Mouse (Mus musculus): ENCODE results near the gene Negr1.

Gene Negr1

GRCm38 (mm10) chr3:156690059-156690605 lies 128.5 kb downstream of the Negr1 start:
- no peak for DNase-seq (ENCODE audit: low read depth, low spot score)

DNA sequence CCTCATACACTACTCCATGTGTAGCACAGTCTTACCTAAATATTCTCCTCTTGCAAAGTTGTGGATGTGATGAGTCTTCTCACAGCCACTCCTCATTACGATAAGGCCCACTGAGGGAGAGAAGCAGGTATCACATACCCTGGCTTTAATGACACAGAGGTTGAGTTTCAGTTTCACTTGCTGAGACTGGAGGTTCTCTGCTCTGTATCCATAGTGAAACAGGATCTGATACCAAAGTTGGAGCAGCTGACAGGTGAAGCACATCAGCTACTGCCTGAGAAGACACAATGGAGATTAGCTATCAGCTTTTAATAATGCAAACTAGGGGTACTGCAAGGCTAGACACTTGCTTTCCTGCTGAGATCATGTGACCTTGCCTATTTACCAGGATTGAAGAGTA lies 137.1 kb downstream of the Negr1 start:
- DNase-seq (ENCODE audit: low read depth, low spot score): no peak

DNA sequence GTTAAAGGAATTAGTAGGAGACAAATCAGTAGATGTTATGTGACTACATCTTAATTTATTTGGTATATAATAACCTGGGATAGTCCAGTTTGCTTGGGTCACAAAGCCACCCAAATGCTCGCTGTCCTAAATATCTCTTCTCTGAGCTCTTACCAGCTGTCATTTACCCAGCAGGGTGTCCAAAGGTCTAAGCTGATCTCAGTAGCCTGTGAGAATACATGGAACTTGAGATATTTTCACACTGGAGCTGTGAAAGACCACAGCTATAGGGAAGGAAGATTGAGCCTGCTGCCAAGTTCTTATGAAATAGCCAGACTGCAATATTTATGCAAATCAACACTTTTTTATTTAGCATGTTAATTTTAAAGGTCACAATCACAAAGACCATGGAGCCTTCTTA lies 141.6 kb downstream of the Negr1 start:
- DNase-seq (ENCODE audit: low read depth, low spot score): no peak

DNA sequence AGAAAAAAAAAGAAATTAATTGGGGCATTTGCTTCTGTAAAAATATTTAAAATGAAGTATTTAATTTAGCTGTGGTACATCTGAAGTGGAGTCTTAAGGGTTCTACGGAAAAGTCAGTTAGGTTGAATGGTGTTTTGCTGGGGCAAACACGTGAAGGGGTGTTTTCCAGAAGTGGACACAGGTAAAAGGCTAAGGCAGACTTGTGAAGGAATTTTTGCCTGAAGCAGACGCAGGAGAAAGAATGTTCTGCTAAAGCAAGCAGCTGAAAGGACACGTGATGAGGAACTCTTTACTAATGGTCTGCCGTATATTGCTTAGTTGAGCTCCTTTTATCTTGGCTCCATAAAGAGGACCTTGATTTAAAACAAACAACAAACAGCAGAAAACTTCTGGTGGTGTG lies 148.6 kb downstream of the Negr1 start:
- DNase-seq (ENCODE audit: low read depth, low spot score): no peak

DNA sequence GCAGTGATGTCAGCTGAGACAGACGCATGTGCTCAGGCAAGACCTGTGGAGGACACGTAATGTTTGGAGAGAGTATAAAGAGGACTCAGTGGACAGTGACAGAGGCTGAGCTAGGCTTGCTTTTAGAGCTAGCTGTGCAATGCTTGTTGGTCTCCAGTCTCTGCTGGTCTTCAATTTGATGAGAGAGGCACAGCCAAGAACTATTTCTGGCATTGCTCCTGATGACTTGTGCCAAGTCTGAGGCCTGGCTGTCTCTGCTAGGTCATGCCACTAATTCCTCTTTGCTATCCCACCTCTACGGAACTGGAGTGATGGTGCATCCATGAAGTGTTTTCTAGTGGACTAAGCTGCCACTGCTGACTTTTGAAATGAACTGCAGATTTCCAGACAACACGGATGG lies 149.1 kb downstream of the Negr1 start:
- DNase-seq (ENCODE audit: low read depth, low spot score): no peak

DNA sequence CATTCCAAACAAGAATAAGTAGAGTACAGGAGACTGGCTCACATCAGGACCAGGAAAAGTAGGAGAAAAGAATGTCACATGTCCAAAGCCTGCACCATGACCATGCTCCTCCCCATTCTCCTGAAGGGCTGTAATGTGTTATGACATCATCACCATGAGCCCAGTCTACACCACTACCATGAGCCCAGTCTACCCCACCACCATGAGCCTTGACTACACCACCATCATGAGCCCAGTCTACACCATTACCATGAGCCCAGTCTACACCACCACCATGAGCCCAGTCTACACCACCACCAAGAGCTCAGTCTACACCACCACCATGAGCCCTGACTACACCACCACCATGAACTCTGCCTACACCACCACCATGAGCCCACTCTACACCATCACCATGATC lies 174.7 kb downstream of the Negr1 start:
- DNase-seq (ENCODE audit: low read depth, low spot score): no peak

GRCm38 (mm10) chr3:156739529-156739928 lies 177.9 kb downstream of the Negr1 start:
- DNase-seq (ENCODE audit: low read depth, low spot score): no peak

DNA sequence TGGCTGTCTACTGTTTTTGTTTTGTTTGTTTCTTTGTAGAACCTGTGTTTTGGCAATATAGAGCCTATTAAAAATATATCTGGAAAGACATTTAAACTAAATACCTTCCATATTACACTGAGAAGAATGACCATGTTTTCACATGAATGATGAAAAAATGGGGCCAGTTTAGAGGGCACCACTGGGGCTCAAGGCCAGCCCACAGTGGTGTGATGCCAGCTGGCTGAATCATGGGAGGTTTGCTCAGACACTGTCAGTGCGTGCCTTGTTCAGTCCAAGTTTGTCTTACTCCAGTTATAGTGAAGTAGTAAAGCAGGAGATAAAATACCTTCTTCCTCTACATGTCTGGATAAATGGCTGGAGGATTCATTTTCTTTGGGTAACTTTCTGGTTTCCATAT lies 181.7 kb downstream of the Negr1 start:
- no peak for DNase-seq (ENCODE audit: low read depth, low spot score)

- no peak for DNase-seq (ENCODE audit: low read depth, low spot score)
Observed at GRCm38 (mm10) chr3:156745218-156745770, 183.7 kb downstream of the Negr1 start.

- no peak for DNase-seq (ENCODE audit: low read depth, low spot score)
Observed at GRCm38 (mm10) chr3:156747456-156747855, 185.9 kb downstream of the Negr1 start.

DNA sequence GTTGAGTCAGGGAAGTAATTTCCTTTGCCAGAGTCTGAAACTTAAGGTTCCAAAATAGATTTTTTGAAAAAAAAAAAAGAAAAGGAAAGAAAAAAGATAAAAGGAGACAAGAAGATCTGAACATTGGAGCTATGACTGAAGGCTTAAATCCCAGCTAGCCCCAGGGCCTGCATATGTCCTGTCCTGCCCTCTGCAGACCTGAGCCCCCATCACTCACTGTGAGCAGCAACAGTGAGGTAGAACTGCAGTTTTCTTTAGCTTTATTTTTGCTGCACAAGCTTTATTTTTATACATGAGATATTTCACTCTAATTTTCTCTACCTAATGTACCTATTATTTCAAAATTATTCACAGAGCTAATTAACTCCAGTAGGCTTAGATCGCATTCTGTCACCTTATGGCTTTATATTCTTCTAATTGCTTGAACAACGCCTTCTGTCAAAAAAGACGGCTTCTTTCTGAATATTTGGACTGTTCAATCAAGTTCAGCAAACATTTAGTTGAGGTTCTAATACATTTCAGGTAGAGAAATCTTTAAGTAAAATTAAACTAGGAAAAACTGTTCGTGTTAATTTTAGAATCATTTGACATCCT lies 192.3 kb downstream of the Negr1 start:
- no peak for DNase-seq (ENCODE audit: low read depth, low spot score)

DNA sequence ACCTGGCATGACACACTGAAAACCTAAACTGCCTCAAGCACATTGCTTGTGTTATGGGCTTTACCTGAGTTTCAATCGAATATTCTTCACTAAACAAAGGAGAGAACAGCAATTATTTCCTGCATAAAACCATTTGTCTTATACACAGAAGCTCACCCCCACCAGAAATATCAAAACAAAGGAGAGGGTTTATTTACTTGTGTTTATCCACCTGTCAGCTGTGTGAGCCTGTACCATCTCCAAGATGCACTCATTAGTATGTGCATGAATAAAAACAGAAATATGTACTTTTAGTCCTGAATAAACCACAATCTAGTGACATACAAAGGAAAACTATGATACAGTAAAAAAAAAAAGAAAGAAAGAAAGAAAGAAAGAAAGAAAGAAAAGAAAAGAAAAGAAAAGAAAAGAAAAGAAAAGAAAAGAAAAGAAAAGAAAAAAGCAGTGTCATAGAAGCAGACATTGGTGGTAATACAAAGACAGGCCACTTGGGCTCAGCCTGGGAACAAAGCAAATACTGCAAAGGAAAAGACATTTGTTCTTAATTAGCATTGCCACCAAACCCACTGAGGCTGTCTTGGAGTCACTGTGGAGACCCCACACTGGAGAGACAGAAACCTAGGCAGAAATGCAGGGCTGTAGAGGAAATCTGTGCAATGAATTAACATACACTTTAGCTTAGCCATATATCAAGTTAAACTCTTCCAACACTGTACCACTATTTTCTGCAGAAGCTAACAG lies 193.4 kb downstream of the Negr1 start:
- no peak for DNase-seq (ENCODE audit: low read depth, low spot score)

GRCm38 (mm10) chr3:156765015-156765414 lies 203.4 kb downstream of the Negr1 start:
- DNase-seq (ENCODE audit: low read depth, low spot score): no peak

DNA sequence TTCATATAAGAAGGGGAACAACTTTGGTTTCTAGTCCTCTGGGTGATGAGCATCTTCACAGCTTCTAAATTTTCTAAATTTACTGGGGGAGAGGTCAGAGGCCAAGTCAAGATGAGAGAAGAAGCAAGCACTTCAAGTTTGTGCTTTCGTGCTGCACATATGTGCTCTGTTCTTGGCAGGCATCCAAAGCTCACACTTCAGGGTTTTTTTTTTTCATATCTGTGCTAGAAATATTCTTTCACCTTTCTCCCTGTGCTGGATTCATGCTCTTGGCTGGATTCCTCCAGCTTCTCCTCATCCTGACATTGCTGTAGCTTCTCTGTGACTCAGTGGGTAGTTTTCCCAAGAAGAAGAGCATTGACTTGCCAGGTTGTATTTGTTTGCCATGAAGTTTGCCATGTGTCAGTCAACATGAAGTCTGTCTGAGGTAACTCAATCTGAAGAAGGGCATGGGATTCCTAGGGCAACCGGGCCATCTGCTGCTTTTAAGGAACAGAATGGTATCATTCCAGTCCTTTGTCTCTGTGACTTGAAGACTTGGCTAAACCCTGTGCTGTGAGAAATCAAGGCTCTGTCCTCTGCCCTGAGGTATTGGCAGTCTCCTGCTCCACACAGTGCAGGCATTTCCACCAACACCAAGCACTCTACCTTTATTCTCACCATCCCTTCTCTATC lies 204.7 kb downstream of the Negr1 start:
- DNase-seq (ENCODE audit: low read depth, low spot score): no peak

DNA sequence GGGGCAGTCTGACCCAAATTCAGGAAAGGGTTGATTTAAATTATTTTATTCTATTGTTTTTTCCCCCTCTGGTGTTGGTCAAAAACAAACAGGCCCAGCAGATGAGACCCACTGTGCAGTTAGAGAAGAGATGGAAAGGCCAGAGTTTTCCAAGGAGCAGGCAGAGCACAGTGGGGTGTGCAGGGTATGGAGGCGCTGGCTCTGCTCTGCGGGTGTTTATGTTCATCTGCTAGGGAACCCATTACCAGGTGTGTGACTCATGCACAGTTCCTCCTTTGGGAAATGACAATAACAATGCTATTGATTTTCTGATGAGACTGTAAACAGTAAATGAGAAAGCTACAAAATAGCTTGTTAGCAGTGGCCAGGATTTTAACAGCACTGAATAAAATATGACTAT lies 210.0 kb downstream of the Negr1 start:
- no peak for DNase-seq (ENCODE audit: low read depth, low spot score)

DNA sequence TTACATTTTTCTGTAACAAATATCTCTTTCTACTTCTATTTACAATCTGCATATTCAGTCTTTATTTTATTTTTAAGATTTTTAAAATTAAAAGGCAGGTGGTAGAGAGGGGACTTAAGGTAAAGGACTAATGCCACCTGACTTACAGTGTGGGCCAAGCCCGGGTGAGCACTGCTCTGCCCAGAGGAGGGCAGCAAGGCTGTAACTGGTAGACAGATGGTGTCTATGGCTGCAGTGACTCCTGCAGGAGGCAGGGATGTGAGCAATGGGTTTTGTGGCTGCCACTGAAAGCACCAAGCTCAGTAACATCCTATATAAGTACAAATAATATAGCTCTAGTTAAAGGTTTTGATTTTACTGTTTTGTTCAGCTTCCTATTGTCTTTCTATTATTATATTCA lies 210.5 kb downstream of the Negr1 start:
- DNase-seq (ENCODE audit: low read depth, low spot score): no peak

DNA sequence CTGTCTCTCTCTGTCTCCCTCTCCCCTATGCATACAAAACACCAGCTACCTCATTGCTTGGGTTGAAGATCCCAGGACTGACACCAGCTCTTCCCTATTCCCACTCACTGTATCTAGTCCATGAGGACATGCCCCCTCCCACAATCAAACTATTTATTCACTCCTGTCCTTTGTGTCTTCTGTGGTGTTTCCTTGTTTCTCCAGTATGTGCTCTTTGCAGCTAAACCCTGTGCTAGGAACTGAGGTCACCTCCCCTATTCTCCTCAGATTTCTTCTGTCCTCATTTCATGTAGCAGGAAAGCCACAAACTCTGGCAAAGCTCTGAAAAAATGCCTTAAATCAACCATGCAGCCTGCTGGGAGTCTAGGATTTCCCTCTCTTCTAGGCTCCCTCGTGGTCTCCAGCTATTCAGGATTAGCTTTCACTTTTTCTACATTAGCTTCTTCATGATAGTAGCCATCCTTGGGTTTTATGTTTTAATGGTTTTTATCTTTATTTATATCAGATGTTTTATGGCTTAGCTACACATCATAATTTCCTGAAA lies 222.8 kb downstream of the Negr1 start:
- no peak for DNase-seq (ENCODE audit: low read depth, low spot score)

DNA sequence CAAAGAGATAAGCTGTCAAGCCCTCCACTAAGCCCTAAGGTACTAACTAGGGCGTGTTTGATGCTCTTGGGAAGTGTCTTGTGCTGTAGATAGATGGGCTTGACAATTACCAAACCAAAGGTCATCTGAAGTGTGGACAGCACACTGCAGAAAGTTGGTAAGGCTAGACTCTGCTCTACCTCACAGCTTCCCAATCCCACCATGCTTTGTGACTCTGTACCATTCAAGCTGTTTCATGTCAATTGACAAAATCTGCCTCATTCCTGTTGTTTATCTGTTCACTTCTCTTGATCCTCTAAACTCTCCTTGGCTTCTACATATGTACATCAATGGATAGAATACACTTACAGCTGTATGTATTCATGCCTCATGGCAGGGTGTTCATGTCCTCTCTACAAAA lies 224.8 kb downstream of the Negr1 start:
- DNase-seq (ENCODE audit: low read depth, low spot score): no peak

DNA sequence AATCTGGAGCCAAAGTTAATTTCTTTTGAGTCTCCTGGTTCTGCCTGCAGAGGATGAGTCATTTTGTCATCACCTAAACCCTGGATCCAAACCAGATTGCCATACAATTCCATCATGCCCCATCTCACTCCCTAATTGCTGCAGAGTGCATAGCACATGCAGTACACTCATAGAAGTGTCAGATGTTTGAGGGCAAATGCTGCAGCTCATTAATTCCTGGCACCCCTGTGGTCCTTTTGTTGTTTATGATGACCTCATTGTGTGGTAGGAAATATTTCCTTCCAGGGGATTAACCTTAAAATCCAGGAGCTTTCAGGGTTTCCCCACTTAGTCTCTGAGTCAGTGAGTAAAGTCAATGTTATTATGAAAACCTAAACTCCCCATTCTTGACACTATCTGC lies 229.6 kb downstream of the Negr1 start:
- DNase-seq (ENCODE audit: low read depth, low spot score): no peak

GRCm38 (mm10) chr3:156792743-156793142 lies 231.1 kb downstream of the Negr1 start:
- DNase-seq (ENCODE audit: low read depth, low spot score): no peak

GRCm38 (mm10) chr3:156794091-156794490 lies 232.5 kb downstream of the Negr1 start:
- no peak for DNase-seq (ENCODE audit: low read depth, low spot score)

DNA sequence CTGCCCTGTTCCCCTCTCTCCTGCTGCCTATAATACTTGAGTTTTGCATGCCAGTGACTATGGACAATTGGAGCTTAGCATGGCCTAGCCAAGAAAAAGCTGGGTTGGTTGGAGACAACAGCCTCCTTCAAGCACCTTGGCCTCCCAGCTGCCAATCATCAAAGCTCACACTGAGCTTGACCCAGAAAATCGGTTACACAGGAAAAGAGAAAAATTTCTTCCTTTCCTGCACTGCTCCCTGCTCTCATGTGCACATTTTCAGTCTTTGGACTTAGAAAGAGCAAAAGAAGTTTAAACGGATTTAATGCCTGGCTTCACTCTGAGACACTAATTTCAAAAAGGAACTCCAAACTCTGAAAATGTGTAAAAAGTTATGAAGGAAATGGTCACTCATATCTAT lies 233.0 kb downstream of the Negr1 start:
- DNase-seq (ENCODE audit: low read depth, low spot score): no peak

All from ES-CJ7 (cell line).